Mouse (Mus musculus): Measurements from ENCODE around the gene Rassf1. TPM values are rescaled to one million over a fixed set of nuclear protein-coding genes. Genes with fewer than 3 reads are reported as not detected.
A peak's percentile ranks its signal among the peaks of the same experiment; 100 is the strongest.
"Not testable (repeated sequence)": the region's sequence is repeated elsewhere in the genome, so short reads cannot be mapped to it uniquely, and the experiment has no call there.

Gene Rassf1
- polyA plus RNA-seq, 1 experiment from 2014 or later, result 35.5 TPM

DNA sequence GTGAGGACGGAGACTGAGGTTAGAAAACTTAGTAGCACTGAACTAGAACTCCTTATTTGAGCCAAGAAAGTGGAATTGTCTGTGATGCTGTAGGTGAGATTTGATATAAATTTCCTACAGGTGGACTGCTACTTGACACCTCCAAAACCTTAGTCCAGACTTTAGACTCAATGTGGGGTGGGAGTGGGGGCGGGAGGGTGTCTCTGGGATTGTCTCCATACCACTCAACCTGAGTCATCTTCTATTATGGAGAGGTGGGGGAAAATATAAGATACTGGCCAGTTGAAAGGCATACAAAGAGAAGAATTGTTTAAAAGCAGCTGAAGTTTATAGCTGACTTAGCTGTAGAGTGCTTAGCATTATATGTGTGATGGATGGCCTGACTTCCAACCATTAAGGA lies 4.3 kb downstream of the Rassf1 start:
- 48% methylated on average over 2 of the region's 2 CpGs for WGBS
- H3K4me1 ChIP-seq (ENCODE audit: control insufficient read depth, insufficient read depth, low read length), result peaks cover 26% of the 10 kb centered on the region
- H3K9me3 ChIP-seq (ENCODE audit: control insufficient read depth, low read length), result no peaks in the 10 kb centered on the region
- H3K27ac ChIP-seq (replicated peaks; ENCODE audit: low read depth, low read length), result no peak overlapping the region
- peak overlapping the region; percentile 76; the same call in 1 of the 2 replicates for H3K9ac ChIP-seq (replicated peaks; ENCODE audit: low read length)
- peaks cover 40% of the 10 kb centered on the region for H3K36me3 ChIP-seq (ENCODE audit: control insufficient read depth, insufficient read depth, low read length)
- H3K27me3 ChIP-seq (ENCODE audit: control insufficient read depth, insufficient read depth, low read length), result peaks cover 23% of the 10 kb centered on the region
- H3K4me3 ChIP-seq (replicated peaks; ENCODE audit: low read depth, low read length), result peak overlapping the region; percentile 73
- DNase-seq (no peak), ATAC-seq (ENCODE audit: low FRiP score, low TSS enrichment) (no peak)
- peak overlapping the region; percentile 92 for H3K4me2 ChIP-seq (ENCODE audit: low read length)

DNA sequence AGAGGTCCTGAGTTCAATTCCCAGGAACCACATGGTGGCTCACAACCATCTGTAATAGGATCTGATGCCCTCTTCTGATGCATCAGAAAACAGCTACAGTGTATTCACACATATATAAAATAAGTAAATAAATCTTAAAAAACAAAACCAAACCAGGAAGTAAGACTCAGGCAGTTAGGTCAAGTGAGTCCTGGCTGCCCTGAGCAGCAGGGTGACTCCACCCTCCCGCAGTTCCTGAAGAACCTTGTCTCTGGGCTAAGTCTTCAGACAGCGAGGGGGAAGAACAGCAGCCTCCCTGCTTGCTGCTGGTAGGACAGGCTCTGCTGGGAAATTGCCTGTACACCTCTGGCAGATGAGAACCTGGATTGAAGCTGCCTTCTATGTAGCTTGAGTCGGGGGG lies 5.0 kb downstream of the Rassf1 start:
- Histone ChIP-seq H3K4me1 (ENCODE audit: control insufficient read depth, insufficient read depth, low read length) (peaks cover 23% of the 10 kb centered on the region), H3K4me3 (replicated peaks; ENCODE audit: low read depth, low read length) (0 out of 2 replicates have a peak overlapping the region, but pooled peaks have one; percentile 73), H3K9me3 (ENCODE audit: control insufficient read depth, low read length) (no peaks in the 10 kb centered on the region), H3K4me2 (ENCODE audit: low read length) (peak overlapping the region; percentile 92), H3K36me3 (ENCODE audit: control insufficient read depth, insufficient read depth, low read length) (peaks cover 46% of the 10 kb centered on the region), H3K9ac (replicated peaks; ENCODE audit: low read length) (peak overlapping the region; percentile 76; the same call in 1 of the 2 replicates), H3K27me3 (ENCODE audit: control insufficient read depth, insufficient read depth, low read length) (peaks cover 17% of the 10 kb centered on the region), H3K27ac (replicated peaks; ENCODE audit: low read depth, low read length) (no peak overlapping the region)
- 83% methylated on average over 3 of the region's 3 CpGs for WGBS
- ATAC-seq (ENCODE audit: low FRiP score, low TSS enrichment) (no peak), DNase-seq (no peak)

DNA sequence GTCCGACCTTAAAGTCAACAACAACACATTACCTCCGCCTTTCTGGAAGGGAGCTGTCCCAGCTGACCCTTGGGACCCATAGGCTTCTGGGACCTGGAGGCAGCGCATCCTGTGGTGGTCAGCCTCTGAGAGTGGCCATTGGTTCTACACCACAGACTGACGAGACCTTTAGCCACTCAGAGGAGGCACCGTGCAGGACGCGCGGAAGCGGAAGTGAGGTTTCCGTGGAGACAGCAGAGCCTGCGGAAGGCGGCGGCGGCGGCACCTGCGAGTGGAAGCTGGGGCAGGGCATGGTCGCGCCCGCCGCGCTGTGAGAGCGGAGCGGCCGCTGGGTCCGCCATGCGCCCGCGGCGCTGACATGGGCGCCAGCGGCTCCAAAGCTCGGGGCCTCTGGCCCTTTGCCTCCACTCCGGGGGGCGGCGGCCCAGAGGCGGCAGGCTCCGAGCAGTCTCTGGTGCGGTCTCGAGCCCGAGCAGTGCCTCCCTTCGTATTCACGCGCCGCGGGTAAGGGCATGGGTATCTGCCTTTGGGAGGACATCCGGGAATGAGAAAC lies 11.8 kb downstream of the Rassf1 start, which contains the start of gene Tusc2:
TSS of gene Tusc2 (plus strand) at position 227 of the 553 bp plus-strand sequence.
- H3K36me3 ChIP-seq (ENCODE audit: control insufficient read depth, insufficient read depth, low read length), result peaks cover 68% of the 10 kb centered on the region
- H3K4me3 ChIP-seq (replicated peaks; ENCODE audit: low read depth, low read length), result peak within 1 kb of the TSS; percentile 78
- peak within 1 kb of the TSS; percentile 62 for H3K27ac ChIP-seq (replicated peaks; ENCODE audit: low read depth, low read length)
- H3K4me1 ChIP-seq (ENCODE audit: control insufficient read depth, insufficient read depth, low read length), result peaks cover 19% of the 10 kb centered on the region
- peak within 1 kb of the TSS; percentile 71 for H3K4me2 ChIP-seq (ENCODE audit: low read length)
- WGBS, result under 1% methylated on average over 46 of the region's 46 CpGs
- H3K27me3 ChIP-seq (ENCODE audit: control insufficient read depth, insufficient read depth, low read length), result no peaks in the 10 kb centered on the region
- H3K9me3 ChIP-seq (ENCODE audit: control insufficient read depth, low read length), result no peaks in the 10 kb centered on the region
- H3K9ac ChIP-seq (replicated peaks; ENCODE audit: low read length), result peak within 1 kb of the TSS; percentile 77
- DNase-seq (peak; percentile 95), ATAC-seq (ENCODE audit: low FRiP score, low TSS enrichment) (peak; percentile 96)

DNA sequence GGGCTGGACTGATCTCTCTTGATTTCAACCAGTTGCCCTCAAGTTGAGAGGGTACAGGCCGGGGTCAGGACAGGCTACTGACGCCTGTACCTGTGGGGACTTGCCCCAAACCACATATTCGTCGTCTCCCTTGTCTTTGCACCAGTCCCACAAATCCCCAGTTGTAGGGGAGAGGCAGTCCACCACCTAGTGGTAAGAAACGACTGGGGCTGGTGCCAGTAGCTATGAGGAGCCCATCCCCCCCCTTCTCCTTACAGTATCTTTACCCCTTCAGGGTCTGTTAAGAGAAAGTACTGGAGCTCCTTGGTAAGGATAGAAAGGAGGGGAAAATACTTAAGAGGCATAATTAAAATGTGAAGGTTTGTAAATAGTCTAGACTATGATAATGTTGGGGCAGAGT lies 14.2 kb downstream of the Rassf1 start:
- not testable (repeated sequence) for H3K27ac ChIP-seq (replicated peaks; ENCODE audit: low read depth, low read length); H3K27me3 ChIP-seq (ENCODE audit: control insufficient read depth, insufficient read depth, low read length); H3K4me3 ChIP-seq (replicated peaks; ENCODE audit: low read depth, low read length); H3K4me2 ChIP-seq (ENCODE audit: low read length); H3K9ac ChIP-seq (replicated peaks; ENCODE audit: low read length); DNase-seq; H3K9me3 ChIP-seq (ENCODE audit: control insufficient read depth, low read length); ATAC-seq (ENCODE audit: low FRiP score, low TSS enrichment)
- Histone ChIP-seq H3K36me3 (ENCODE audit: control insufficient read depth, insufficient read depth, low read length) (peaks cover 46% of the 10 kb centered on the region), H3K4me1 (ENCODE audit: control insufficient read depth, insufficient read depth, low read length) (peaks cover 31% of the 10 kb centered on the region)
- WGBS, result 45% methylated on average over 5 of the region's 5 CpGs

DNA sequence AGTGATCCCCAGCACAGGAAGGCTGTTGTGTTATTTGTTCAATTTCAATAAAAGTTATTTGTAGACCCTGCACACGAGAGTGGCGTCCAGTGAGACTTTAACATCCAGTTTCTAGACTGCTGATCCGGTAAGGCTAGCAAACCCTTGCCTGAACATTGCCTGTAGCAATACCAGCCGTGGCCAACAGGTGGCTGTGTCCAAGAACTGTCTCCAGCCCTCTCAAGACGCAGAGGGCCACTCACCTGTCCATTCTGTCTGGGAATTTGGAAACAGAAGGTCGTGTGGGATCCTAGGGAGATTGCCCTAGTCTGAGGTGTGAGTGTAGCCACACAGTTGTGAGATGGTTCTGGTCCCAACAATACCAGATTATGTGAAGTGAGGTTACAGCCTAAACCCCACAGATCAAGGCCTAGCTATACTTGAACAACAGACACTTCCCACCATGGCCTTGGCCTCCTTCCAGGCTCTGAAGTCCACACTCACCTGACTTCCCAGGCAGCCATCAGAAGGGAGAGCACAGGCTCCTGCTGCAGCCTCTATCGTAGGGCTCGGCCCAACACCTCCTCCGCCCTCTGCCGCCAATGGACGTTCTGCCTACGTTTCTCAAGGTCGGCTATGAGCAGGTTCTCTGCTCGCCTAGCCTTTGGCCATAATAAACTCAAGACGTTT lies 14.8 kb downstream of the Rassf1 start:
- no peak overlapping the region for H3K9ac ChIP-seq (replicated peaks; ENCODE audit: low read length)
- H3K4me3 ChIP-seq (replicated peaks; ENCODE audit: low read depth, low read length), result 0 out of 2 replicates have a peak overlapping the region, but pooled peaks have one; percentile 2
- H3K27me3 ChIP-seq (ENCODE audit: control insufficient read depth, insufficient read depth, low read length), result no peaks in the 10 kb centered on the region
- H3K4me1 ChIP-seq (ENCODE audit: control insufficient read depth, insufficient read depth, low read length), result peaks cover 37% of the 10 kb centered on the region
- peak overlapping the region; percentile 17; the same call in 1 of the 2 replicates for H3K4me2 ChIP-seq (ENCODE audit: low read length)
- H3K9me3 ChIP-seq (ENCODE audit: control insufficient read depth, low read length), result no peaks in the 10 kb centered on the region
- H3K36me3 ChIP-seq (ENCODE audit: control insufficient read depth, insufficient read depth, low read length), result peaks cover 46% of the 10 kb centered on the region
- no peak for ATAC-seq (ENCODE audit: low FRiP score, low TSS enrichment)
- WGBS, result 63% methylated on average over 15 of the region's 15 CpGs
- DNase-seq, result peak; percentile 84
- H3K27ac ChIP-seq (replicated peaks; ENCODE audit: low read depth, low read length), result no peak overlapping the region

DNA sequence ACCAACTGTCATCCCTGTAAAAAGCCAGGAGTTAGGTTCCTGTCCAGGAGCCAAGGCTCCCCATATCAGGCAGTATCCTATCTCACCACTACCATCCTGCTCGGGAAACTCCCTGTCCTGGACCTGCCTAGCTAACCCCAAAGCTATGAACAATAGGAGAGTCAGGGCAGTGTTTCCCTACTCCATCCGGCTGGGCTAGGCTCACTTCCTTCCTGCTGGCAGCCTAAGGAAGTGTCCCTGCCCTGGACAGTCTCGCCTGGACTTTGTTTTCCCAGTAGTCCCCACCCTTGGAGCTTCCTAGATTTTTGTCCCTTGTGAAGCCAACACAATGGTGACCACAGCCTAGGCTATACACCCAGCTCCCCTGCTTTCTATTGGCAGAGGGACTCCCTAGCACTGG lies 15.5 kb downstream of the Rassf1 start:
- no peak for ATAC-seq (ENCODE audit: low FRiP score, low TSS enrichment)
- H3K27me3 ChIP-seq (ENCODE audit: control insufficient read depth, insufficient read depth, low read length), result no peaks in the 10 kb centered on the region
- no peak overlapping the region for H3K4me3 ChIP-seq (replicated peaks; ENCODE audit: low read depth, low read length)
- no peaks in the 10 kb centered on the region for H3K9me3 ChIP-seq (ENCODE audit: control insufficient read depth, low read length)
- H3K27ac ChIP-seq (replicated peaks; ENCODE audit: low read depth, low read length), result no peak overlapping the region; the same call in 1 of the 2 replicates
- no peak overlapping the region for H3K9ac ChIP-seq (replicated peaks; ENCODE audit: low read length)
- peaks cover 43% of the 10 kb centered on the region for H3K4me1 ChIP-seq (ENCODE audit: control insufficient read depth, insufficient read depth, low read length)
- 0 out of 2 replicates have a peak overlapping the region, but pooled peaks have one; percentile 83 for H3K4me2 ChIP-seq (ENCODE audit: low read length)
- H3K36me3 ChIP-seq (ENCODE audit: control insufficient read depth, insufficient read depth, low read length), result peaks cover 46% of the 10 kb centered on the region
- 73% methylated on average over 3 of the region's 3 CpGs for whole genome bisulfite sequencing
- no peak for DNase-seq

DNA sequence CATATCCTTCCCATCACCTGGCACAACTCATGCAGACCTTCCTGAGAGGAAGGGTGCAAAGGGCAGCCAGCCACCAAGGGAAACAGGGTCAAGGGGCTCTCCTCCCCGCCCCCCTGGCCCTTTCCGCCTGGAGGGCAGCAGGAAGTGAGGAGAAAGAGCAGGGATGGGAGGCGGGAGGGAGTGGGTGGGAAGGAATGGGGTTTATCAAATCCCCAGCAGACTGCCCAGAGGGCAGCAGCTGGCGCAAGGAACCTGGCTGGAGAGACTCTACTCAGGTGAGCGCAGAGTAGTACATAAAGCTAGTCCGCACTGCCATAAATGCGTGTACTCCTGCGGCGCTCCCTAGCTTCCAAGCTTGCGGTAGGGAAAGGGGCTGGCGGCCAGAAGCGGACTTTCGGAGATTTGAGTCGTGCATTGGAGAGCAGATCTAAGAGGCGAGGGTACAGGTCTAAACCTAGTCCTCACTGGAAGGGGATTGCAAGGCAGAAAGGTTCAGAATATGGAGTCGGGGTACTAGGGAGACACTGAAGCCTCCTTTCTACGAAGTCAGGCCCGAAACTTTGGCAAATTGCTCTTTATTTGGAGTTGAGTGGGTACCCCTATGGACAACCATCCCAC lies 16.5 kb downstream of the Rassf1 start, which contains the start of gene Hyal2:
TSS of gene Hyal2 (plus strand) at position 244 of the 618 bp plus-strand sequence.
- ATAC-seq (ENCODE audit: low FRiP score, low TSS enrichment), result no peak
- WGBS, result 6% methylated on average over 18 of the region's 18 CpGs
- peak; percentile 39 for DNase-seq

DNA sequence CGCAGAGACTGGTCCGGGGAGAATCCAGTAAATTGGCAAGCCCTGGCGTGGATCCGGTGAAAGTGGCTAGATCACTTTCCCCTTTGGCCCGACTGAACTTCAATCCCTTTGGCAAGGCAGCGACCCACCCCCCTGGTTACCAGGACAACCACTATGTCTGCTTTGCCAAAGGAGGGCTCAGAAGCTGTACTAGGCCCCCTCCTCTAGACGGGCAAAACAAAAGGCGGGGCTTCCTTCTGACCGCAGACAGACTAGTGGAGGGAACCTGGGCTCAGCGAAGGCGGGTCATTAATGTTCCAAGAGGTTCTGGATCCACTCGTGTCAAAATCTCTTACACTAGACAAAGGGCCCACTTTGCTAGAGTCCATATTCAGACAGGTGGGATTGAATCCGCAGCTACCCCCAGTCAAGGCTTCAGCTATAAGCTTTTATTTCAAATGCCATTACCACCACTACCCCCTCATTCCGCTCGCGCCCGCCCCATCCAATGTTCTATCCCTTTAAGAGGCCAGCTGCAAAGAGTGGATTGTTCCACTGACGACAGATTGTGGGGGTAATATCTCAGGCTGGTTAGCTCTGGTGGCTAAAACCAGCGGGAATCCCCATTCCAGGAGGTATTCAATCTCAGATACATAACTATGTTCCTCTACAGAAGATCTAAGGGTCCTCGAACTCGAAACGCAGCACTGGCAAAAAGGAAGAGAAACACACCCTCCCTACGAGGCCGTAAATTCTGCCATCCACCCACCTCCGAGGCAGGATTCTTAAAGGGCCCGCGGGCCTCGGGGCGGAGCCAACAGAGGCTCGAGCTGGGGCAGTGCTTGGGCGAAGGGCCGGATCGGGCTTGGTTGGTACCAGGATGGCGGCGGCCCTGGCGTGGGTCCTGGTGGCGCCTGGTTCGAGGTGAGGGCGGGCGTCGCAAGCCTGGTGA lies 17.2 kb downstream of the Rassf1 start:
- Histone ChIP-seq H3K9ac (replicated peaks; ENCODE audit: low read length) (peak overlapping the region; percentile 80), H3K27ac (replicated peaks; ENCODE audit: low read depth, low read length) (peak overlapping the region; percentile 88), H3K36me3 (ENCODE audit: control insufficient read depth, insufficient read depth, low read length) (peaks cover 56% of the 10 kb centered on the region), H3K27me3 (ENCODE audit: control insufficient read depth, insufficient read depth, low read length) (no peaks in the 10 kb centered on the region), H3K4me2 (ENCODE audit: low read length) (peak overlapping the region; percentile 83), H3K4me3 (replicated peaks; ENCODE audit: low read depth, low read length) (peak overlapping the region; percentile 85), H3K4me1 (ENCODE audit: control insufficient read depth, insufficient read depth, low read length) (peaks cover 38% of the 10 kb centered on the region), H3K9me3 (ENCODE audit: control insufficient read depth, low read length) (no peaks in the 10 kb centered on the region)
- DNase-seq (peak; percentile 95), ATAC-seq (ENCODE audit: low FRiP score, low TSS enrichment) (peak; percentile 90)
- WGBS, result under 1% methylated on average over 41 of the region's 41 CpGs

More for the DNA sequence above, 16.5 kb downstream of the Rassf1 start, which contains the start of gene Hyal2:
- H3K27me3 ChIP-seq (ENCODE audit: control insufficient read depth, insufficient read depth, low read length), result no peaks in the 10 kb centered on the region
- no peaks in the 10 kb centered on the region for H3K9me3 ChIP-seq (ENCODE audit: control insufficient read depth, low read length)
- H3K36me3 ChIP-seq (ENCODE audit: control insufficient read depth, insufficient read depth, low read length), result peaks cover 49% of the 10 kb centered on the region
- H3K9ac ChIP-seq (replicated peaks; ENCODE audit: low read length), result peak within 1 kb of the TSS; percentile 80
- peaks cover 40% of the 10 kb centered on the region for H3K4me1 ChIP-seq (ENCODE audit: control insufficient read depth, insufficient read depth, low read length)
- peak within 1 kb of the TSS; percentile 85 for H3K4me3 ChIP-seq (replicated peaks; ENCODE audit: low read depth, low read length)
- peak within 1 kb of the TSS; percentile 83 for H3K4me2 ChIP-seq (ENCODE audit: low read length)
- peak within 1 kb of the TSS; percentile 88 for H3K27ac ChIP-seq (replicated peaks; ENCODE audit: low read depth, low read length)
